Mouse (Mus musculus): Measurements from ENCODE around the gene Tmem266.

Tmem266 gene

GRCm38 (mm10) chr9:55398985-55399554 is 72.4 kb downstream of the Tmem266 start:
- ATAC-seq (ENCODE audit: low TSS enrichment), result no peak

- no peak for ATAC-seq (ENCODE audit: low TSS enrichment)
These were observed 75.6 kb downstream of the Tmem266 start for GRCm38 (mm10) chr9:55402276-55402675.

GRCm38 (mm10) chr9:55404256-55404655 is 77.5 kb downstream of the Tmem266 start:
- no peak for ATAC-seq (ENCODE audit: low TSS enrichment)

GRCm38 (mm10) chr9:55404976-55405702 is 78.4 kb downstream of the Tmem266 start:
- ATAC-seq (ENCODE audit: low TSS enrichment), result no peak

GRCm38 (mm10) chr9:55406773-55407172 is 80.1 kb downstream of the Tmem266 start:
- no peak for ATAC-seq (ENCODE audit: low TSS enrichment)

GRCm38 (mm10) chr9:55408851-55409250 is 82.1 kb downstream of the Tmem266 start:
- no peak for ATAC-seq (ENCODE audit: low TSS enrichment)

- ATAC-seq (ENCODE audit: low TSS enrichment), result no peak
These were observed 83.1 kb downstream of the Tmem266 start for GRCm38 (mm10) chr9:55409833-55410232.

- ATAC-seq (ENCODE audit: low TSS enrichment), result no peak
These were observed 83.7 kb downstream of the Tmem266 start for GRCm38 (mm10) chr9:55410430-55410829.

- ATAC-seq (ENCODE audit: low TSS enrichment), result no peak
These were observed 84.4 kb downstream of the Tmem266 start for GRCm38 (mm10) chr9:55411154-55411553.

- ATAC-seq (ENCODE audit: low TSS enrichment), result no peak
These were observed 95.1 kb downstream of the Tmem266 start for GRCm38 (mm10) chr9:55421786-55422185.

GRCm38 (mm10) chr9:55423451-55424424 is 97.0 kb downstream of the Tmem266 start:
- no peak for ATAC-seq (ENCODE audit: low TSS enrichment)

GRCm38 (mm10) chr9:55425271-55425810 is 98.6 kb downstream of the Tmem266 start:
- ATAC-seq (ENCODE audit: low TSS enrichment), result no peak

- ATAC-seq (ENCODE audit: low TSS enrichment), result peak; percentile 85
These were observed 102.7 kb downstream of the Tmem266 start for GRCm38 (mm10) chr9:55429242-55429975.

GRCm38 (mm10) chr9:55430133-55430532 is 103.4 kb downstream of the Tmem266 start:
- no peak for ATAC-seq (ENCODE audit: low TSS enrichment)

- ATAC-seq (ENCODE audit: low TSS enrichment), result no peak
These were observed 105.9 kb downstream of the Tmem266 start for GRCm38 (mm10) chr9:55432306-55433289.

- ATAC-seq (ENCODE audit: low TSS enrichment), result no peak
These were observed 107.2 kb downstream of the Tmem266 start for GRCm38 (mm10) chr9:55433875-55434274.

GRCm38 (mm10) chr9:55438433-55438832 is 111.7 kb downstream of the Tmem266 start:
- ATAC-seq (ENCODE audit: low TSS enrichment), result no peak

- no peak for ATAC-seq (ENCODE audit: low TSS enrichment)
These were observed 112.6 kb downstream of the Tmem266 start for GRCm38 (mm10) chr9:55439206-55439780.

GRCm38 (mm10) chr9:55447509-55447908 is 120.8 kb downstream of the Tmem266 start:
- no peak for ATAC-seq (ENCODE audit: low TSS enrichment)

GRCm38 (mm10) chr9:55449108-55449507 is 122.4 kb downstream of the Tmem266 start:
- ATAC-seq (ENCODE audit: low TSS enrichment), result no peak

All from frontal cortex, adult (tissue).